Mouse (Mus musculus) CH12.LX (cell line): ENCODE data around the gene Irx3. TPM values are rescaled to one million over a fixed set of nuclear protein-coding genes. Genes with fewer than 3 reads are reported as not detected.

ENCODE experiments used
- DNase-seq: peaks from one replicate; pipeline ENCODE4 v3.0.0-alpha.2; 2013; ENCODE audit errors: extremely low read depth
- H3K27ac ChIP-seq: 2 replicates; pipeline ENCODE4 v1.5.1; 2012; ENCODE audit warnings: low read depth, mild to moderate bottlenecking, control low read depth, moderate library complexity; ENCODE audit not compliant: insufficient read depth
- H3K27me3 ChIP-seq: replicated peaks from 2 replicates; pipeline ENCODE3; 2012; ENCODE audit warnings: inconsistent platforms
- H3K36me3 ChIP-seq, 2 experiments: replicated peaks in 1 of 2; 2 replicates each; pipeline versions ENCODE3 to v1.6.1; 2012; ENCODE audit warnings: inconsistent platforms in 1 of 2, low read length in 1 of 2, mild to moderate bottlenecking in 1 of 2, mixed read lengths in 1 of 2, moderate library complexity in 1 of 2; ENCODE audit not compliant: control insufficient read depth in 1 of 2, insufficient read depth in 1 of 2
- H3K4me1 ChIP-seq, 2 experiments: 2 replicates each; pipeline ENCODE4 v1.6.1; 2012; ENCODE audit warnings: inconsistent platforms in 1 of 2, moderate library complexity in 1 of 2; ENCODE audit not compliant: insufficient read depth in 2 of 2, control insufficient read depth in 1 of 2
- H3K4me2 ChIP-seq: 2 replicates; pipeline ENCODE4 v1.6.1; 2012; ENCODE audit warnings: low read depth, mild to moderate bottlenecking, control low read depth; ENCODE audit not compliant: poor library complexity, insufficient read depth, severe bottlenecking
- H3K4me3 ChIP-seq, 3 experiments: fragments of 150-350 bp in 1 of 3; sonication (generic) in 1 of 3; replicated peaks in 1 of 3; 2 replicates each; pipeline versions ENCODE3 to v1.5.1; 2011 to 2012; ENCODE audit warnings: low read depth in 2 of 3, low read length in 2 of 3, mild to moderate bottlenecking in 2 of 3, moderate library complexity in 2 of 3, control low read depth in 1 of 3, improper control_type of control experiment in 1 of 3, inconsistent platforms in 1 of 3, mixed read lengths in 1 of 3; ENCODE audit not compliant: poor library complexity in 1 of 3
- H3K79me2 ChIP-seq: replicated peaks from 2 replicates; pipeline ENCODE4 v1.6.1; 2012; ENCODE audit warnings: mild to moderate bottlenecking, moderate library complexity; ENCODE audit not compliant: control insufficient read depth, poor library complexity, insufficient read depth, severe bottlenecking; ENCODE audit errors: extremely low read depth
- H3K9ac ChIP-seq: 2 replicates; pipeline ENCODE4 v1.6.1; 2012; ENCODE audit warnings: low read depth, mild to moderate bottlenecking, control low read depth, moderate library complexity; ENCODE audit not compliant: insufficient read depth
- H3K9me3 ChIP-seq: replicated peaks from 2 replicates; pipeline ENCODE3; 2012; ENCODE audit warnings: low read length, inconsistent platforms, mixed read lengths
- BHLHE40 ChIP-seq: IDR thresholded peaks from 2 replicates; pipeline ENCODE4 v1.6.1; 2011; ENCODE audit warnings: mild to moderate bottlenecking, low read depth, low read length, improper control_type of control experiment
- CHD2 ChIP-seq: IDR thresholded peaks from 2 replicates; pipeline ENCODE4 v1.6.1; 2011; ENCODE audit warnings: low read length, improper control_type of control experiment
- ELF1 ChIP-seq: IDR thresholded peaks from 2 replicates; pipeline ENCODE4 v1.6.1; 2014; ENCODE audit warnings: low read depth, mild to moderate bottlenecking, inconsistent platforms, low read length, improper control_type of control experiment
- IRF4 ChIP-seq: IDR thresholded peaks from 2 replicates; pipeline ENCODE4 v1.6.1; 2014; ENCODE audit warnings: low read depth, mild to moderate bottlenecking, inconsistent platforms, low read length, improper control_type of control experiment
- KAT2A ChIP-seq: IDR thresholded peaks from 2 replicates; pipeline ENCODE4 v1.6.1; 2012; ENCODE audit warnings: low read length, improper control_type of control experiment, inconsistent platforms; ENCODE audit not compliant: insufficient replicate concordance
- PAX5 ChIP-seq: IDR thresholded peaks from 2 replicates; pipeline ENCODE4 v1.6.1; 2012; ENCODE audit warnings: low read length, inconsistent platforms, mixed read lengths
- POLR2A ChIP-seq: IDR thresholded peaks from 2 replicates; pipeline ENCODE4 v1.6.1; 2011; ENCODE audit warnings: low read depth, mild to moderate bottlenecking, improper control_type of control experiment, low read length
- POLR2AphosphoS2 ChIP-seq: IDR thresholded peaks from 2 replicates; pipeline ENCODE4 v1.6.1; 2011; ENCODE audit warnings: low read depth, low read length, improper control_type of control experiment
- TBP ChIP-seq: conservative IDR thresholded peaks from 2 replicates; pipeline ENCODE4 v1.6.1; 2011; ENCODE audit warnings: low read depth, low read length, improper control_type of control experiment
- USF1 ChIP-seq: IDR thresholded peaks from 2 replicates; pipeline ENCODE4 v1.6.1; 2014; ENCODE audit warnings: low read depth, mild to moderate bottlenecking, inconsistent platforms, low read length, improper control_type of control experiment
- ZKSCAN1 ChIP-seq: IDR thresholded peaks from 2 replicates; pipeline ENCODE4 v1.6.1; 2012; ENCODE audit warnings: low read depth, inconsistent platforms, low read length, improper control_type of control experiment, borderline replicate concordance
- ZMIZ1 ChIP-seq: IDR thresholded peaks from 2 replicates; pipeline ENCODE4 v1.6.1; 2012; ENCODE audit warnings: low read depth, mild to moderate bottlenecking, inconsistent platforms, low read length, improper control_type of control experiment
- dilution Hi-C: fragments of 300-500 bp; cut with MboI; formaldehyde crosslinking; loops from 2 replicates; pipeline ENCODE4 v1.14.3; 2020; ENCODE audit warnings: low sequenced_read_pairs; ENCODE audit not compliant: extremely low pct_unique_long_range_greater_than_20kb, extremely low pct_ligation_motif_present
- in situ Hi-C: fragments of 300-500 bp; cut with MboI; formaldehyde crosslinking; loops from 3 replicates; pipeline ENCODE4 v1.14.3; 2019; ENCODE audit warnings: low sequenced_read_pairs, low pct_ligation_motif_present, low pct_unique_long_range_greater_than_20kb, mixed read lengths
- polyA plus RNA-seq: library from polyadenylated mRNA; unstranded; fragments of >175 nt; gene quantifications from 2 replicates; pipeline ENCODE4 v1.2.1, GENCODE M21; 2012; ENCODE audit warnings: low read depth; ENCODE audit not compliant: insufficient read length
- total RNA-seq, 2 experiments: library from RNA; depleted of rRNA; stranded (reverse); fragments of 300-350 nt in 1 of 2; fragments of >200 nt in 1 of 2; gene quantifications; 2 replicates each; pipeline ENCODE4 v1.2.3; 2012 to 2014

Gene Irx3
- total and polyA plus RNA-seq, 3 experiments: not detected

DNA sequence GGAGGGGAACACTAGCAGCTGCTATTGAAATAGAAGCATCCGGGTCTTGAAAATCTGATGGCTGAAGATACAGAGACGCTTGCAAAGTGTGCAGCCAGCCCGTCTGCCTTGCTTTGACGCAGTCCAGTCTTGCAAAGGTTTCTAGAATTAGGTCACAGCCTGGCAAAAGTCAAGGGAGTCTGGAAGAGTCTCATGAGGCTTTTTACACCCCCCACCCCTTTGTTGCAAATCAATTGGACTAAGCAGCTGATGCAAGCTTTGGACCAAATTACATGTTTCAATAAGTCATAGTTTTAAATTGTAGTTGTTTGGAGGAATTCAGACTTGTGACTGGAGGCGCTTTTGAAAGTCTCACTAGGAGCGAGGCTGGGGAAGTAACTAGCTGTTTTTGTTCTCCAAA is 33.0 kb downstream of the Irx3 start:
- dilution Hi-C loops (no loop called here), in situ Hi-C loops (no loop called here)
- TF ChIP-seq USF1: no peak
- no peaks in the 10 kb centered on the region for H3K4me1 ChIP-seq
- H3K4me2 ChIP-seq: no peak overlapping the region
- no peaks in the 10 kb centered on the region for H3K36me3 ChIP-seq
- DNase-seq: no peak
- H3K27ac ChIP-seq: no peak overlapping the region
- no peaks in the 10 kb centered on the region for H3K79me2 ChIP-seq
- no peak overlapping the region for H3K4me3 ChIP-seq
- H3K9me3 ChIP-seq: peaks cover 75% of the 10 kb centered on the region
- H3K9ac ChIP-seq: no peak overlapping the region
- no peaks in the 10 kb centered on the region for H3K27me3 ChIP-seq

DNA sequence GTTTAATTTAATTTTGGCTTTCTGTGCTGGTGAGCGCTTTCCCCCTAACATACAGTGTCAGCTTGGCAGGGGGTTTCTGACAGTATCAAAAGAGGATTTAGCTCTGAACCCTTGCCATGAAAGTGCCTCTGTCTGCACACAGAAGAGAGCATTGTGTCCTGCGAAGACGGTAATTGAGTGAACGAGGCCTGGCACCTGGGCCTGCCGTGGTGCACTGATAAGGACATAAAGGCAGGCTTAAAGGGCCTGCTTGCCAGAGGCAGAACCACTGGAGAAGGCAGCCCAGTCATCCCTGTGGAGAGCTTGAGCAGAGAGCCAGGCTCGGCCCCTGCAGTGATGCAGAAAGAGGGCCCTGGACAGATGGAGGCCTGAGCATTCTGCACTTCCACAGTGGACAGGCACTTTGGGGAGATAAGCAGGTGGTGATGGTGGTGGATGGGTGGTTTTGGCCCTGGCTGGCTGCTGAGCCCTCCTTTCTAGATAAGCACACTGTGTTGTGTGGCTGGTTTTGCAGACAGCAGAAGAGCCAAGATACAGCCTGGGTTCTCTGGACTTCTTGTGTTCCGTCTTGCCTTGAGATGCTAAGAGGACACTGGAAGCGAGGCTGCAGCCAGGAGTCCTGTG is 36.3 kb downstream of the Irx3 start:
- in situ Hi-C loops: no loop called here

DNA sequence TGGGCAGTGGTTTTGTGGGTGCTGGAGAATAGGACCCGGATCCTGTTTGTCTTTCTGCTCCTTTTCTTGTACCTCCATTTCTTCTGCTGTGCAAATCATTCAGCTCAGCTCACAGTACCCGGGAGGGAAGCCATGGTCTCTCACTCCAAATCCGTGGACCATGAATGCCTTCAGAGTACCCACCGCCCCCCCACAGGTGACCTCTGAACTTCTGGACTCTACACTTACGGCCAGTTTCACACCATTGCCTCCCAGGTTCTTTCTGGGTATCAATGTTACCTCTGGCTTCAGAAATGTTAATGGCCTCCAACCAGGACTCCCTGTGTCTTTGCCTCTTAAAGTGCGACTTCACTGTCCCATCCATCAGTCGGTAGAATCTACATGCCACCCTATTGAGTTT is 46.3 kb downstream of the Irx3 start:
- peaks cover 75% of the 10 kb centered on the region for H3K9me3 ChIP-seq
- dilution Hi-C loops: no loop called here
- TF ChIP-seq ELF1 (no peak), TBP (no peak), POLR2AphosphoS2 (no peak), POLR2A (no peak), KAT2A (no peak), ZKSCAN1 (no peak), IRF4 (no peak), CHD2 (no peak), USF1 (no peak), PAX5 (no peak)
- TF ChIP-seq, all 38 proteins: peak for 0
- in situ Hi-C loops: no loop called here
- Histone ChIP-seq H3K4me2 (no peak overlapping the region), H3K4me3 (no peak overlapping the region), H3K36me3 (no peaks in the 10 kb centered on the region), H3K9ac (no peak overlapping the region), H3K27ac (no peak overlapping the region), H3K4me1 (no peaks in the 10 kb centered on the region), H3K27me3 (no peaks in the 10 kb centered on the region), H3K79me2 (no peaks in the 10 kb centered on the region)
- DNase-seq: no peak

More for the DNA sequence above, 36.3 kb downstream of the Irx3 start:
- Histone ChIP-seq H3K27me3 (no peaks in the 10 kb centered on the region), H3K36me3 (no peaks in the 10 kb centered on the region), H3K4me3 (no peak overlapping the region), H3K4me1 (no peaks in the 10 kb centered on the region), H3K79me2 (no peaks in the 10 kb centered on the region), H3K9me3 (peaks cover 78% of the 10 kb centered on the region), H3K9ac (no peak overlapping the region), H3K27ac (no peak overlapping the region), H3K4me2 (no peak overlapping the region)
- dilution Hi-C loops: no loop called here
- TF ChIP-seq ELF1: no peak
- TF ChIP-seq BHLHE40: no peak
- no peak for TF ChIP-seq ZMIZ1
- no peak for DNase-seq
